Mouse (Mus musculus): ENCODE measurements around the gene Zp1. TPM values are rescaled to one million over a fixed set of nuclear protein-coding genes. Genes with fewer than 3 reads are reported as not detected.
A peak's percentile ranks its signal among the peaks of the same experiment; 100 is the strongest.

Zp1 gene
- polyA plus RNA-seq, 1 experiment: not detected

DNA sequence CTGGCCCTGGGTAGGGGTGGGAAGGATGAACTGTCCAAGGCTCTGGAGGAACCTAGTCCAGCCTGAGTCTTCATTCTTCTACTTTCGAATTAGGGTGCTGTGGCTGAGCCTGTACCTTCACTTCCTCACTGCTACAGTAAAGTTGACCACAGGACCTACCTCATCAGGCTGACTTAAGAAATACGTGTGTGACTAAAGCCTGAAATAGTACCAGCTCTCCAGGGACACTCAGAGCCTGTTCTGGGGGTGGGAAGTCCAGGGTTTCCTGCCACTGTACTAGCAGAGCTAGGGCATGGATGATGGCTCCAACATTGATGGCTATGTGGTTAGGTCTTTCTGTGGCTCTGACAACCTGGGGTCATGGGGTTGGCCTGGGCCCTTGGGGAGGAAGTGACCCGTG, 23.5 kb upstream of the Zp1 start:
- Histone ChIP-seq H3K27ac (ENCODE audit: insufficient read depth, low read length) (no peak overlapping the region), H3K9ac (ENCODE audit: low read depth, poor library complexity, severe bottlenecking) (no peak overlapping the region), H3K36me3 (ENCODE audit: control insufficient read depth, insufficient read depth, low read length, poor library complexity, severe bottlenecking) (peaks cover 43% of the 10 kb centered on the region), H3K4me3 (ENCODE audit: low read depth, low read length) (no peak overlapping the region), H3K9me3 (replicated peaks; ENCODE audit: control insufficient read depth, insufficient read depth, low read length, poor library complexity, severe bottlenecking) (no peaks in the 10 kb centered on the region), H3K4me1 (ENCODE audit: control insufficient read depth, insufficient read depth, low read length) (no peaks in the 10 kb centered on the region), H3K27me3 (ENCODE audit: control insufficient read depth, insufficient read depth, low read length, poor library complexity, severe bottlenecking) (no peaks in the 10 kb centered on the region)
- TF ChIP-seq CTCF (IDR thresholded peaks at IDR 0.05; ENCODE audit: low read depth, low read length) (no peak), EP300 (IDR thresholded peaks at IDR 0.05; ENCODE audit: insufficient read depth, low read depth, low read length) (no peak), POLR2A (IDR thresholded peaks at IDR 0.05; ENCODE audit: insufficient read depth, low read length) (no peak)

DNA sequence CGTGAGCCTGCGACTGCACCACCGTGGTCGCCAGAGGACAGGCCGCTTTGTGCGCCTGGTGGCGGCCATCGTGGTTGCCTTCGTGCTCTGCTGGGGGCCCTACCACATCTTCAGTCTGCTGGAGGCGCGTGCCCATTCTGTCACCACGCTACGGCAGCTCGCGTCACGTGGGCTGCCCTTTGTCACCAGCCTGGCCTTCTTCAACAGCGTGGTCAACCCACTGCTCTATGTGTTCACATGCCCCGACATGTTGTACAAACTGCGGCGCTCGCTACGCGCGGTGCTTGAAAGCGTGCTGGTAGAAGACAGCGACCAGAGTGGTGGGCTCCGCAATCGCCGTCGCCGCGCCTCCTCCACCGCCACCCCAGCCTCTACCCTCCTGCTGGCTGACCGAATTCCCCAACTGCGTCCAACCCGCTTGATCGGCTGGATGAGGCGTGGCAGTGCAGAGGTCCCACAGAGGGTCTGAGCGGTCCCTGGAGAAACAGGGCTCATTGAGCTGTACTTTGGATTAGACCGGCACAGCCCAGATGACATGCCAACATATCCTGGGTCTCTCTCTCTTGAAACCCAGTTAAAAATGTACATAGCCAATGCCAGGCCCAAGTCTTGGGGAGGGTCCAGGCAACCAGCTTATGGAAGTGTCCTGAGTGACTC, 20.5 kb upstream of the Zp1 start:
- H3K36me3 ChIP-seq (ENCODE audit: control insufficient read depth, insufficient read depth, low read length, poor library complexity, severe bottlenecking): peaks cover 32% of the 10 kb centered on the region
- no peak for TF ChIP-seq CTCF (IDR thresholded peaks at IDR 0.05; ENCODE audit: low read depth, low read length)
- TF ChIP-seq POLR2A (IDR thresholded peaks at IDR 0.05; ENCODE audit: insufficient read depth, low read length): no peak
- TF ChIP-seq EP300 (IDR thresholded peaks at IDR 0.05; ENCODE audit: insufficient read depth, low read depth, low read length): no peak
- H3K27ac ChIP-seq (ENCODE audit: insufficient read depth, low read length): no peak overlapping the region

DNA sequence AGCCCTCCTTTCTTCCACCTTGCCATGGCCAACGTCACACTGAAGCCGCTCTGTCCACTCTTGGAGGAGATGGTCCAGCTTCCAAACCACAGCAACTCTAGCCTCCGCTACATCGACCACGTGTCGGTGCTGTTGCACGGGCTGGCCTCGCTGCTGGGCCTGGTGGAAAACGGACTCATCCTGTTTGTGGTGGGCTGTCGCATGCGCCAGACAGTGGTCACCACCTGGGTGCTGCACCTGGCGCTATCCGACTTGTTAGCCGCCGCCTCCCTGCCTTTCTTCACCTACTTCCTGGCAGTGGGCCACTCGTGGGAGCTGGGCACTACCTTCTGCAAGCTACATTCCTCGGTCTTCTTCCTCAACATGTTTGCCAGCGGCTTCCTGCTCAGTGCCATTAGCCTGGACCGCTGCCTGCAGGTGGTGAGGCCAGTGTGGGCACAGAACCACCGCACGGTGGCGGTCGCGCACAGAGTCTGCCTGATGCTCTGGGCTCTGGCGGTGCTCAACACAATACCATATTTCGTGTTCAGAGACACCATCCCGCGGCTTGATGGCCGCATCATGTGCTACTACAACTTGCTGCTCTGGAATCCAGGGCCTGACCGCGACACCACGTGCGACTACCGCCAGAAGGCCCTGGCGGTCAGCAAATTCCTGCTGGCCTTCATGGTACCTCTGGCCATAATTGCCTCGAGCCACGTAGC, 19.8 kb upstream of the Zp1 start:
- H3K27me3 ChIP-seq (ENCODE audit: control insufficient read depth, insufficient read depth, low read length, poor library complexity, severe bottlenecking): no peaks in the 10 kb centered on the region
- TF ChIP-seq EP300 (IDR thresholded peaks at IDR 0.05; ENCODE audit: insufficient read depth, low read depth, low read length) (peak; percentile 8; the same call in 1 of the 2 replicates), POLR2A (IDR thresholded peaks at IDR 0.05; ENCODE audit: insufficient read depth, low read length) (no peak), CTCF (IDR thresholded peaks at IDR 0.05; ENCODE audit: low read depth, low read length) (peak; percentile 93)
- H3K9me3 ChIP-seq (replicated peaks; ENCODE audit: control insufficient read depth, insufficient read depth, low read length, poor library complexity, severe bottlenecking): no peaks in the 10 kb centered on the region
- H3K36me3 ChIP-seq (ENCODE audit: control insufficient read depth, insufficient read depth, low read length, poor library complexity, severe bottlenecking): peaks cover 28% of the 10 kb centered on the region
- H3K9ac ChIP-seq (ENCODE audit: low read depth, poor library complexity, severe bottlenecking): peak overlapping the region; percentile 23
- no peak overlapping the region for H3K27ac ChIP-seq (ENCODE audit: insufficient read depth, low read length)
- no peaks in the 10 kb centered on the region for H3K4me1 ChIP-seq (ENCODE audit: control insufficient read depth, insufficient read depth, low read length)
- peak overlapping the region; percentile 32 for H3K4me3 ChIP-seq (ENCODE audit: low read depth, low read length)

More for the DNA sequence above, 20.5 kb upstream of the Zp1 start:
- H3K4me1 ChIP-seq (ENCODE audit: control insufficient read depth, insufficient read depth, low read length): no peaks in the 10 kb centered on the region
- peak overlapping the region; percentile 23 for H3K9ac ChIP-seq (ENCODE audit: low read depth, poor library complexity, severe bottlenecking)
- peak overlapping the region; percentile 32 for H3K4me3 ChIP-seq (ENCODE audit: low read depth, low read length)
- H3K9me3 ChIP-seq (replicated peaks; ENCODE audit: control insufficient read depth, insufficient read depth, low read length, poor library complexity, severe bottlenecking): no peaks in the 10 kb centered on the region
- H3K27me3 ChIP-seq (ENCODE audit: control insufficient read depth, insufficient read depth, low read length, poor library complexity, severe bottlenecking): no peaks in the 10 kb centered on the region

DNA sequence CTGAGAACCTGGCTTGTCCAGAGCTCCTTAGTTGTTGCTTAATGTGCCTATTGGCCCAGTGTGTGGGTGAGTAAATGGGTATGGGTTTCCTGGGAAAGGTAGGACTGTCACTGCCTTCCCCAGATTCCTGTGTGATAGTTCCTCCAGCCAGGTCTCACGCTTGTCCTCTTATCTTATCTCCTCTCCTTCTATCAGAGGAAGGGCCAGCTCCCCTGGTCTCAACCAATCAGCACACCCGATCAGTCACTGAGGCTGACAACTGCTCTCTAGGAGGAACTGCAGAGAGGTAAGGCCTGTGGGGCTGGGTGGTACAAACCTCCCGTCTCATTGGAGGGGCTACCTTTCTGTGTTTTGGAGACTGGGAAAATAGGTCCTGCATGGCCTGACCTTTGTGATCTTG, 18.3 kb upstream of the Zp1 start:
- TF ChIP-seq EP300 (IDR thresholded peaks at IDR 0.05; ENCODE audit: insufficient read depth, low read depth, low read length) (no peak), POLR2A (IDR thresholded peaks at IDR 0.05; ENCODE audit: insufficient read depth, low read length) (no peak), CTCF (IDR thresholded peaks at IDR 0.05; ENCODE audit: low read depth, low read length) (no peak)
- Histone ChIP-seq H3K27me3 (ENCODE audit: control insufficient read depth, insufficient read depth, low read length, poor library complexity, severe bottlenecking) (no peaks in the 10 kb centered on the region), H3K36me3 (ENCODE audit: control insufficient read depth, insufficient read depth, low read length, poor library complexity, severe bottlenecking) (peaks cover 14% of the 10 kb centered on the region)

DNA sequence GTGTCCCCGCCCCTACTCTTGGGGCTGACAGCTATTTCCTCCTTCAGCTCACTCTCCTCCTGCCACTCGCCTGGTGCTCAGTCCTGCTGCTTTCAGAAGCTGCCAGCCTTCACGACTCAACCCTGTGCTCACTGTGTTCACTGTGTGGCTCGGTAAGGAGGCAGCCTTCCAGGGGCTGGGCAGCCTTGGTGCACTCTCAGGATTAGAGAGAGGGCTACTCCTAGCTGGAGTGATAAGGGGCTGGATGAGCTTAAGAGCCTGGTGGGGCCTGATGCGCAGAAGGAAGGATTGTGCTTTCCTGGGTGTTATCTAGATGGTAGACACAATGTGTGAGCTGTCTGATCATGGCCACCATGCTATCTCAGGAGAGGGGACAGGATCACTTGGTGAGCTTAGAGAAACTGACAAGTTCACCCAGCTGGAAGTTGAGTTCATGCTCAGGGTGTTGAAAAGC, 16.7 kb upstream of the Zp1 start, which contains the start of gene Ptgdr2:
Gene Ptgdr2 (plus strand): TSS at position 51 of the 454 bp plus-strand sequence.
- no peak within 1 kb of the TSS for H3K27ac ChIP-seq (ENCODE audit: insufficient read depth, low read length)
- no peaks in the 10 kb centered on the region for H3K4me1 ChIP-seq (ENCODE audit: control insufficient read depth, insufficient read depth, low read length)
- no peak for TF ChIP-seq CTCF (IDR thresholded peaks at IDR 0.05; ENCODE audit: low read depth, low read length)
- TF ChIP-seq EP300 (IDR thresholded peaks at IDR 0.05; ENCODE audit: insufficient read depth, low read depth, low read length): no peak
- no peak for TF ChIP-seq POLR2A (IDR thresholded peaks at IDR 0.05; ENCODE audit: insufficient read depth, low read length)
- no peak within 1 kb of the TSS for H3K4me3 ChIP-seq (ENCODE audit: low read depth, low read length)
- H3K9me3 ChIP-seq (replicated peaks; ENCODE audit: control insufficient read depth, insufficient read depth, low read length, poor library complexity, severe bottlenecking): no peaks in the 10 kb centered on the region
- no peaks in the 10 kb centered on the region for H3K27me3 ChIP-seq (ENCODE audit: control insufficient read depth, insufficient read depth, low read length, poor library complexity, severe bottlenecking)
- H3K9ac ChIP-seq (ENCODE audit: low read depth, poor library complexity, severe bottlenecking): no peak within 1 kb of the TSS
- no peaks in the 10 kb centered on the region; the same call in 1 of the 2 replicates for H3K36me3 ChIP-seq (ENCODE audit: control insufficient read depth, insufficient read depth, low read length, poor library complexity, severe bottlenecking)

More for the DNA sequence above, 18.3 kb upstream of the Zp1 start:
- H3K4me1 ChIP-seq (ENCODE audit: control insufficient read depth, insufficient read depth, low read length): no peaks in the 10 kb centered on the region
- no peak overlapping the region for H3K4me3 ChIP-seq (ENCODE audit: low read depth, low read length)
- H3K9ac ChIP-seq (ENCODE audit: low read depth, poor library complexity, severe bottlenecking): no peak overlapping the region
- H3K27ac ChIP-seq (ENCODE audit: insufficient read depth, low read length): no peak overlapping the region
- H3K9me3 ChIP-seq (replicated peaks; ENCODE audit: control insufficient read depth, insufficient read depth, low read length, poor library complexity, severe bottlenecking): no peaks in the 10 kb centered on the region

DNA sequence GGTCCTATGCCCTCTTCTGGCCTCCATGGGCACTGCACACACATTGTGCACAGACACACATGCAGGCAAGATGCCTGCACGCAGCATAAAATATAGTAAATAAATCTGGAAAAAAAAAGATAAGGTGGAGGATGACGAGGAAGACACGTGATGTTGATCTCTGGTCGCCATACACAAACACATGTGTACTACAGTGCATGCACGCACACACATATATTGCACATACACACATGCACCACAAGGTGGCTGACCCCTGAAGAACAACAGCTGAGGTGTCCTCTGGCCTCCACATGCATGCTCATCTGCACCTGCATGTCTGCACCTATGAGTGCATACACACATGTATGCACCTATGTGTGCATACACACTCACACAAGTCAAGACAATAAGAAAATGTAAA, 15.6 kb upstream of the Zp1 start:
- Histone ChIP-seq H3K4me3 (ENCODE audit: low read depth, low read length) (no peak overlapping the region), H3K27me3 (ENCODE audit: control insufficient read depth, insufficient read depth, low read length, poor library complexity, severe bottlenecking) (no peaks in the 10 kb centered on the region), H3K27ac (ENCODE audit: insufficient read depth, low read length) (no peak overlapping the region), H3K4me1 (ENCODE audit: control insufficient read depth, insufficient read depth, low read length) (no peaks in the 10 kb centered on the region), H3K36me3 (ENCODE audit: control insufficient read depth, insufficient read depth, low read length, poor library complexity, severe bottlenecking) (no peaks in the 10 kb centered on the region), H3K9me3 (replicated peaks; ENCODE audit: control insufficient read depth, insufficient read depth, low read length, poor library complexity, severe bottlenecking) (no peaks in the 10 kb centered on the region), H3K9ac (ENCODE audit: low read depth, poor library complexity, severe bottlenecking) (no peak overlapping the region)
- TF ChIP-seq POLR2A (IDR thresholded peaks at IDR 0.05; ENCODE audit: insufficient read depth, low read length): no peak
- peak; percentile 10 for TF ChIP-seq CTCF (IDR thresholded peaks at IDR 0.05; ENCODE audit: low read depth, low read length)
